Mouse (Mus musculus): ENCODE data around the gene Mcrip1. TPM values are rescaled to one million over a fixed set of nuclear protein-coding genes. Genes with fewer than 3 reads are reported as not detected.
"Not testable (repeated sequence)": the region's sequence is repeated elsewhere in the genome, so short reads cannot be mapped to it uniquely, and the experiment has no call there.

Gene Mcrip1
- total RNA-seq, 1 experiment from 2014 or later: 26.5 TPM

DNA sequence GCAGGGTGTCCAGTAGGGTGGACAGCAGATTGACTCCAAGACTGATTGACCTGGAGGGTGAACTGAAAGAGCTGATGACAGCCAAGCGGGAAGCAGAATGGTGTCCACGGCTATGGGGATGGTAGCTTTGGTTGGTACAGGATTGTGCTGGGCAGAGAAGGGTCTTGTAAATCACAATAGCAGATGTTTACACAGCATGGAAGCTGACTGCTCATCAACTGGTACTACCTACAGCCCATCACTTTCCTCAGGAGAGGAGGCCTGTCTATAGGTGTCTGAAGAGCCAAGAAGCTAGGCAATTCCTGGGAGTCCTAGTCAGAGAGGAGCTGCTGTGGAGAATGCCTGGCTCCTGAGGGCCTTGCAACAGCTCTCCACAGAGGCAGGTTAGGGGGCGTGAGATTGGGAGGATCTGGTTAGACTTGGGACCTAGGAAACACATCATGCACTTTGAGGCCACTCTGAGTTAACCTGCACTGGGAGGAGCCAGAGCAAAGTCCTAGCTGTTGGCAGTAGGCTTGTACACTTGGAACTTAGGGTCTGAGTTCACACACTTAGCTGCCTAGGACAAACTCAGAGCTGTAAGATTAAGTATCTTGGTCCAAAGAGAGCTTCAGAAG is 26.9 kb upstream of the Mcrip1 start:
- no peak for ATAC-seq (replicated peaks; ENCODE audit: low read depth, poor library complexity, severe bottlenecking)

DNA sequence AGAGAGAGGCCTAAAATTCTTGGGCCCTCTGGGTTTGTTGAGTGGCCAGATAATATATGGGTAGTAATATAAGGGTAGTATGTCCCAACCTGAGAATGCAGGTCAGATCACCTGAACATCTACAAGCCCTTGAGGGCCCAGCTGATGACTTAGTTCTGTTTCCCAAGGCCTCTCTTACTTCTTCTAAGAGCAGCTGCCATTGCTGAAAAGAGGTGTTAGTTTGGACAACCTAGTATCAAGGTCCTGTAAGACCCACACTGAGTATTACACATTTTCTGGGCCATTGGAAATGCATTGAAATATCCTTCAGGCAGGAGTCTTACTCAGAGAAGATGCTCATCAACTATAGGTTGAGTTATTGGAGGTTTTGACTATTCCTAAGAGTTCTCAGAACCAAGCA is 26.4 kb upstream of the Mcrip1 start:
- no peak for ATAC-seq (replicated peaks; ENCODE audit: low read depth, poor library complexity, severe bottlenecking)

DNA sequence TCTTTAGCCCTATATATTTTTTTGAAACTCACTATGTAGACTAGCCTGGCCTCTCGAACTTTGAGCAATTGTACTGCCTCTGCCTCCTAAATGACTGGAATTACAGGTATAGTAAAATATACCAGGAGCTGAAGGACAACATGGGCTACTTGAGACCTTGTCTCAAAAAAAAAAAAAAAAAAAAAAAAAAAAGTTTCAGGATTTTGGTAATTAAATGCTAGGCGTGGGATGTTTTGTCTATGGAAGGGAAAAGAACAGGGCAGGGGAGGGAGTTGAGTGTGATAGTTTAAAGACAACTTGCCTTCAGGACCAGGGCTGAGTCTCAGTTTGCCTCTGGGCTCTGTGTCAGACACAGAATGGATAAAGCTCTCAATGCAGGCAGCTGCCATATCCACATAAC is 25.5 kb upstream of the Mcrip1 start:
- no peak for ATAC-seq (replicated peaks; ENCODE audit: low read depth, poor library complexity, severe bottlenecking)

DNA sequence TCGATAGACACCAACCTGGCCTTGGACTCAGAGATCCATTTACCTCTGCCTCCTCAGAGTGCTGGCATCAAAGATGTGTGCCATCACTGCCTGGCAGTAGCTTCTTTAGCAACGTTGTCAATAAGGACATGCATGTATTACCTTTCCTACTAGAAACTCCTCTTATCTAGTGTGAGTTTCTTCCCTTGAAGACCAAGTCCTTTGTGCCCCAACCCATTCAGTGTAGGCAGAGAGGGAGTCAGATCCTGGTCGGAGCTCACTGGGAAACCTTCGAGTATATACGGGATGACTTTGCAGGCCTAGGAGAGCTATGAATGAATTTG is 24.7 kb upstream of the Mcrip1 start:
- no peak for ATAC-seq (replicated peaks; ENCODE audit: low read depth, poor library complexity, severe bottlenecking)

DNA sequence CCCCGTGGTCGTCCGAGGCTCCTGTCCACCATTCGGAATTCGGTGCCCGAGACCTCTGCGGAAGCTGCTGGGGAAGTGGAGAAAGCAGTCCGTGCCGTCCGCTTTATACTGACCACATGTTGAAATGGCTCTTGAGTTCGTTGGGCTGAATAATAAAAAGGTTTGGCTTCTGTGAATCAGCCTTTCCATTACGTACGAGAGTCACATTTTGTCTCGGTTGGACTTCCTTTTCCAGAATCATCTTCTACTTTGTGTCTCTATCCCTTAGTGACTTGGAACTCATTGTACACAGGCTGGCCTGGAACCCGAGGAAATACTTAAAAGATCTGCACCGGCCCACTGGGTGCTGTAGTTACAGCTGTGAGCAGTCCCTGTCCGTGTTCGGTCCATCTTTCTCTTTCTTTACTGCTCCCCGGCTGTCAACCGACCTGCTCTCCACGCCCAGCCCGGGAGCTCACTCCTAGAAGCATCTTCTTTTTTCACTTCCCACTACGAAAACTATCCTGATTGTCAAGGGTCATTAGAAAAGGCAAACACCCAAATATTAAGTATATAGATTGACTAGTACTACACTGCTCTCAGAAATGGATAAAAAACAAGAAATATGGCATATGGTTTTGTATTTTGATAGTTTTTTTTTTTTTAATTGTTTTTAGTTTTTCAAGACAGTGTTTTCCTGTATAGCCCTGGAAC is 24.2 kb upstream of the Mcrip1 start:
- ATAC-seq (replicated peaks; ENCODE audit: low read depth, poor library complexity, severe bottlenecking): no peak

DNA sequence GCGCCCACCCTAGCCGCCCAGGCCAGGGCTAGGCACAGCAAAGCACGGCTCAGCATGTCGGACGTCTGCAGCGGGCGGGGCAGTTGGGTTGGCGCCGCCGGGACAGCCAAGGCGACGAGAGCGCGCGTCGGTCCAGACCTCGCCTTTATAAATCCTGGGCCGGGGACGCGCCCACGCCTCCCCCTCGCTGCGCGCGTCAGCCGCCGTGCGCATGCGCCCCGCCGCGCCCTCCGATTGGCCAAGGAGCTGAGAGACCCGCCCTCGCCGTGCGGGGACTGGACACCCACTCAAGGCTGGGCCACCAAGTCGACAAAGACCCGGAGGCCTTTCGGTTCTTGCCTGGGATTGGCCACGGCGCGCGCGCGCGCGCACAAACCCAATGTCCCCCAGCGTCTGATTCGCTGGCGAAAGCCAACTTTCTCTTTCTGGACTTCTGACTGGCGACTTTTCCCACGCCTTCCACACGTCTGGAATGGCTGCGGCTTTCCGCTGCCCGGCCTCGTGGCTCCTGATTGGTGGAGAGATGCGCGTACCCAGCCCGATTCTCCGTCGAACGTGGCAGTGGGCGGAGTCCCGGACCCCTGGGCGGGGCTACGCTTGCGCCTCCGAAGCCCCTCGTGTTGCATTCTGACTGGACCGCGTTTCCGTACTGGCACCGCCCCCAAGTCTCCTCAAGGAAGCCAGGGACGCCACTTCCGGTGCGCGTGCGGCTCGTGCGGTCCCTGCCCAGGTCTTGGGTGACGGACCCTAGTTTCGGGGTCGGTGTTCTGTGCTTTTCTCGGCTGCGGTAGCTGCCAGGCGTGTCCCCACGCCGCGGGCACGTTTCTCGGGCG is 23.4 kb upstream of the Mcrip1 start, which contains the start of gene P4hb:
TSS of gene P4hb (minus strand) at position 502 of the 833 bp plus-strand sequence.
- peak; percentile 83 for ATAC-seq (replicated peaks; ENCODE audit: low read depth, poor library complexity, severe bottlenecking)

DNA sequence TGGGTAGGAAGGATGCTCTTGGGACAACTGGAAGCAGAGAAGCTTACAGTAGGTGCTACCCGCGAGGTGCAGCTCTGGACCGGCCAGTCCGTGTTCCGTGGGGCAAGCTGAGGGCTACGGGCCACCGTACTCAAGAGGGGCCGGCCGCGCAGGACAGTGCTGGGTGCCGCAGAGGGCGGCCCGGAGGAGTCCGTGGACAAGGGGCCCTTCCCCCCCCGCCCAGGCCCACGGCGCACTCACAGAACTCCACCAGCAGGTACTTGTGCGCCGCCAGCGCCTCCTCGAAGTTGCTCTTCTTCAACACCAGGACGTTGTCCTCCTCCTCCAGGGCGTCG is 22.9 kb upstream of the Mcrip1 start:
- ATAC-seq (replicated peaks; ENCODE audit: low read depth, poor library complexity, severe bottlenecking): no peak

GRCm38 (mm10) chr11:120571754-120572416 is 22.4 kb upstream of the Mcrip1 start:
- no peak for ATAC-seq (replicated peaks; ENCODE audit: low read depth, poor library complexity, severe bottlenecking)

DNA sequence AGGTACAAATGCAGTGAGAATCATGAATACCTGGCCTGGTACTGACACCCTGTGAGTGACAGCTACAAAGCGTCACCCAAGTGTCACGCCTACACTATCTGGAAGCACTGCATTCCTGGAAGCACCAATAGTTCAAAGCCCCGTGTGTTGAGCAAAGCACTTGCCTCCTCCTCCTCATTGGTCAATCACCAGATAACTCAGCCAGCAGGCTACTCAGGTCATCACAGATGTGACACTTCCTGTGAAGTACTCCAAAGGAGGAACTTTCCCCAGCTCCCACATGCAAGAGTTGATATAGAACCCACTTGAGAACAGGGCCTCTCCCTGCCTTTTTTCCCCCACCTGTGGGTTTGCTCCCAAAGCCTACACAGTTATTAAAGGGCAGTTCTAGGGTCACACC is 21.6 kb upstream of the Mcrip1 start:
- no peak for ATAC-seq (replicated peaks; ENCODE audit: low read depth, poor library complexity, severe bottlenecking)

GRCm38 (mm10) chr11:120568324-120568723 is 18.8 kb upstream of the Mcrip1 start:
- ATAC-seq (replicated peaks; ENCODE audit: low read depth, poor library complexity, severe bottlenecking): no peak

DNA sequence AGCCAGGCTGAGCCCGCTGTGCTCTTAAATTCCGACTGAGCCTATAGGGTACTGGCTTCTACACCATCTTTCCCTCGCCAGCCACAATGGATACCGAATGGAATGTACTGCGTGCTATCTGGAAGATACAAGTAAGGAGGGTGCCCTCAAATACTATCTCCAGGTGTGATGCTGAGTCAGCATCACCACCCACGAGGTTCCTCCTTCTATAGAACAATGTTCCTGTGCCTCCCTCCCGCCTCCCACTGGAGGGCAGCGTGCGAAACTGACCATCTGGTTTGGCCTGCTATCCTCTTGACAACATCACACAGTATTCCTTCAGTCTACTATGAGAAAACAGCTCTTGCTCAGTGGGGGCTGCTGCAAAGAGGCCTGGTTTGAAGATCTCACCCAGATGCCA is 15.6 kb upstream of the Mcrip1 start:
- ATAC-seq (replicated peaks; ENCODE audit: low read depth, poor library complexity, severe bottlenecking): no peak

- no peak for ATAC-seq (replicated peaks; ENCODE audit: low read depth, poor library complexity, severe bottlenecking)
Measured at GRCm38 (mm10) chr11:120562949-120563348, 13.4 kb upstream of the Mcrip1 start.

GRCm38 (mm10) chr11:120560952-120561728 is 11.6 kb upstream of the Mcrip1 start:
- ATAC-seq (replicated peaks; ENCODE audit: low read depth, poor library complexity, severe bottlenecking): no peak

- ATAC-seq (replicated peaks; ENCODE audit: low read depth, poor library complexity, severe bottlenecking): not testable (repeated sequence)
Measured at GRCm38 (mm10) chr11:120558843-120559242, 9.3 kb upstream of the Mcrip1 start.

DNA sequence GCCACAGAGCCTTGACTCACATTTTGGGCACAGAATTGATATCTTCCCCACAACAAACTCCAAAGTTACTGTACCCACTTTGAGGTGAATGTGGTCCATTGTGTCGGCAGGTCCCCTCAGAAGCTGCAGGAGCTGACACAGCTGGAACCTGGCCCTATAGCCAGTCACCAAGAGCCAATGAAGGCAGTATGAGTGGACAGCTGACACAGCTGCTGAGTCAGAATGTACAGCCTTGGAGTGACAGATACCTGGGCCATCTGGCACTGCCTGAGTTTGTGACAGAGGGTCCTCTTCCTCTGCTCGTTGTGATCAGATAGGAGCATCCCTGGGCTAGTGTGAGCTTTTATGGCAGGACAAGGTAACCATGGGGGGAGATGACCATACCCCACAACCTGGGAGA is 5.7 kb upstream of the Mcrip1 start:
- no peak for ATAC-seq (replicated peaks; ENCODE audit: low read depth, poor library complexity, severe bottlenecking)

DNA sequence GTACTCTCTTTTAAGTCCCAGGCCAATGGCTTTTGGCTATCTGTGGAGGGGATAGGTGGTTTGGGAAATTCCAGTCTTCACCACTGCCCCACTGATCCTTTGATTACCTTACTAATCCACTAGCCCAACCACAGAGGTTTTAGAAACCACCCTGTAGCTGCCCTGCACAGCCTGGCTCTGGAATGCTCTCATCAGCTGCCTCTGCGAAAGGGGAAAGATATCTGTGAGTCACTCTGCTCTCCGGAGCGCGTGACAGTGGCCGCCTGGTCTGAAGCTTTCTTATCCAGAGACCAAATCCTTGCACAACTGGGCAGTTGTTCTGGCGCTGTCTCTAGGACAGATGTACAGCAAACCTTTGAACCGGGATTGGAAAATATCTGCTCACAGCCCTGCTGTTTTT is 5.3 kb upstream of the Mcrip1 start:
- no peak for ATAC-seq (replicated peaks; ENCODE audit: low read depth, poor library complexity, severe bottlenecking)

- ATAC-seq (replicated peaks; ENCODE audit: low read depth, poor library complexity, severe bottlenecking): no peak
Measured at GRCm38 (mm10) chr11:120552736-120553135, 3.2 kb upstream of the Mcrip1 start.

GRCm38 (mm10) chr11:120550810-120551440 is 1.4 kb upstream of the Mcrip1 start, which contains the start of gene Ppp1r27:
Ppp1r27 (minus strand) TSS chr11:120551132.
- no peak for ATAC-seq (replicated peaks; ENCODE audit: low read depth, poor library complexity, severe bottlenecking)

GRCm38 (mm10) chr11:120549986-120550809 is 671 bp upstream of the Mcrip1 start:
- no peak for ATAC-seq (replicated peaks; ENCODE audit: low read depth, poor library complexity, severe bottlenecking)
